Mouse (Mus musculus) CD8-positive naive resting alpha-beta T cell, adult 2 months (primary cell): ENCODE measurements around the gene Slc36a4.

Source experiments
- DNase-seq, 2 experiments: peaks; one replicate each; pipeline ENCODE4 v3.0.0; 2022; ENCODE audit warnings: low read depth in 2 of 2, low spot score in 2 of 2

The Slc36a4 gene

DNA sequence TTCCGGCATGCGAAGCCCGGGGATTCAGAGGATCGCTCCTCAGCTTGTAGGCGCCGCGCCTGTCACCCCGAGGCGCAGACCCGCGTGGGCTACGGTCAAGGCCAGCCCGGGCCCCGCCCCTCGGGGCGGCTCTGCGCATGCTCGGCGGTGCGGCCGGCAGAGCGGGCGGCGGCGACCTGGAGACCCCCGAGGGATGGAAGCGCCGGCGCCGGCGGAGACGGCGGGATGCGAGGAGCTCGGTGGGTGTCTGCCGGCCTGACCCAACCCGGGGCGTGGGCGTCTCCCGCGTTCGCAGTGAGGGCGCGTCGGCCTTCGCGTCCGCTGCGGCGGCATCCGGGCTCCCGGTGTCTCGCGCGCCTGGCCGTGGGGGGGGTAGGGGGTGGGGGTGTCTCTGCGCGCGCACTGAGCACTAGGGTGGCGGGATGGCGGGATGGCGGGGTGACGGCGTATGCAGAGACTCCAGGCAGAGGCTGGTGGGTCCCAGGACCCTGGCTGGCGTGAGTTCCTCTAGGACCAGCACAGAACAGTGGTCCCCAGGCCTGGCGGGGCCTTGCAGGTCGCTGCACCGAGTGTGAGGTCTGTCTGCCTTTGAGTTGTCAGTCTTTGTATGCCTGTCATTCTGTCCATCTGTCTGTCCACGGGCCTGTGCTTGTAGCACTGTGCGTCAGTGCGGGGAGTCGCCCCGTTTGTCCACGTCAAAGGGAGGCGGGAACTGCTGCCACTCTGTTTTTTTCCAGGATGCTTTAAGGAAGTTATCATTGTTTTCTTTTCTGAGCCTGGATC is at the start of gene Slc36a4:
TSS of gene Slc36a4 (plus strand) at position 140 of the 783 bp plus-strand sequence.
- peak; percentile 18 to 31 for DNase-seq

DNA sequence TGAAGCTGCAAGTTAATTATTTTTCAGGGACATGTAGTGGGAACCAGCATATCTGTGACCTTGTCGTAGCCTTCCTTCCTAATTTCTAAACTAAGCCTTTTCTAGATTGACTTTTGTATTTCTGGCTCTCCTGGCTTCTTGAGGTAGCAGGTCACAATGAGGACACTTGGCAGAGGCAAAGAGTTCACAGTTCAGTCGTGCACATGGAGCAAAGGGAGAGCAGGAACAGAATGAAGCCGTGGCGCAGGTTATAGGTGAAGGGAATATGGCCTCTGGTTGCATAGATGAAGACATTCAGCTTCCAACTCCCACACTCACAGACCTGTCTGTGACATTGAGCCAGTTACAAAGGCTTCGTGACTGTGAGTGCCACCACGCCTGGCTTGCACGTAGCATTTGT is 44.9 kb upstream of the Slc36a4 start:
- DNase-seq = no peak

DNA sequence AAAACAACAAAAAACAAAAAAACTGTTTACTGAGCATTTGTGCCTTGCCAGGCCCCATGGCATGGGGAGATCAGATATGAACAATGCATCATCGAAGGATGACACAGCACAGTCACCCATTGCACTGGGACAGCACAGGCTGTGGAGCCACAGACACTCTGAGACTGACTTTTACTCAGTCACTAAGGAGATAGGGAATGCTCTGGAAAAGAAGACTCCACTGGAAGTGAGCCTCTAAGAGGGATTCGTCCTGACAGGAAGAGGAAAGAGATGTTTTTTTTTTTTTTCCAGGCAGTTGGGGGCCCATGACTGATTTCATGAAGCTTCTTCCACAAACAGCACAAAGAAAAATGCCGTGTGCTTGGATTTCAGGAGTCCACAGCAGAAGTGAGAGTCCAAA is 40.1 kb upstream of the Slc36a4 start:
- DNase-seq = no peak

DNA sequence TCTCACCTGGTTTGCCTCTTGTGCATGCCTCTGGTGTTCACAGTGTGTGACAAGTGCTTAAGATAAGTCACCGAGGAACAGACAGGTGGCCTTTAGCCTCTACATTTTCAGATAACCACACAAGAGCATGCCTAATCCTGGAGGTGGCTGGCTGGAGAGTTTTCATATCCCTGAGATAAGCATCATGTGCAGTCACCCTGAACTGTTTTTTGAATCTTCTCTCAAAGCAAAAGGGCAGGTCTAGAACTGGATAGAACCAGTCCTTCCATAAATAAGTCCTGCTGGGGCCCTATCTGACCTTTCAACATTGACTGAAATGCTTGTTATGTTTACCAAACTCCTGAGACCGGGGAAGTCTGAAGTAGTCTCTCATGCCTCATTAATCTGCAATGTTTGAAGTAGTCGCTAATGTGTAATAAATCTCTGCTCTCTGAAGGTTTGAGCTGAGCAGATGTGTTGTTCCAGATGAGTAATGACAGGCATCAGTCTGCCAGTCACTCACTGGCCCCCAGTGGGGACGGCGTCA is 39.5 kb upstream of the Slc36a4 start:
- DNase-seq = no peak

DNA sequence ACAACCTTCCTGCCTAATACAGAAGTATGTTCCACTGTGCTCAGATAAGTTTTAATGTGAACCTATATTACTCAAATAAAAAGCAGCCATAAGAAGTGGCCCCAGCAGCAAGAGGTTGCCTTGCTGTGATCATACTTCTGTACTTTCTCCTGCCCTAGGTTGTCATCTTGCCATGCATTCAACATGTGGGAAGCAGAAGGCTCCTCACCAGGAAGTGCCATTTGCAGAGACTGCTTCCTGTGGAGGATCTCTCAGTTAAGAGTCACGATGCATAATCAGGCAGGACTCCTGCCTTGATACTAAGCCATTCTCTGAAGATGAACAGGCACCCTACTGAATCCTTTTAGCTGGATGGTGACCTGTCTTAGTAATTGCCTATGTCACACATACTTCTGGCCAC is 37.3 kb upstream of the Slc36a4 start:
- no peak for DNase-seq

DNA sequence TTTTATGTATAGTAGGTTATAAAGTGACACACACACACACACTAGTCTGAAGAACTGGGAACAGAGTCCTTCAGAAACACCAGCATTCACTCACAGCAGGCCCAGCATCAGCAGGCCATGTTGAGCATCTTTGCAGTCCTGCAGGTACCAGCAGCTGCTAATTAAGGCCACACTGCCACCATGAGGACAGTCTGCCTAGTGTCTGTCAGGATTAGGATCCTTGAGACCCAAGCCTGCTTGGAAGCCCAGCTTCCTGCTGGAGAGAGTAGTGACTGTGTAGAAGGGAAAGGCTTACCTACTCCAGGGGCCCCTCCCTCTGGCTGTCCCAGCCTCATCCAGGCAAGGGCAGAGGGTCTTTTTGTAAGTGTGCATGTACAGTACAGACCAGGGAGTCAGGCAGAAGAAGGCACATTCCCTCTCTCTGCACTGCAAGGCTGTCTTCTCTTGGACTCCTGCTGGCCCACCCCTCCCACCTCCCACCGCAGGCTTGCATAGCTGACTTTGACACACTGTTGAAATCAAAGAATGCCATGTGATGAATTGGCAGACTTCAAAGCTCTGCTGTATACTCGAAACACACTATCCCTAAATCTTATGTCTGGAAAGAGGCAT is 27.6 kb upstream of the Slc36a4 start:
- DNase-seq = peak in 1 of 2 experiments; percentile 10

DNA sequence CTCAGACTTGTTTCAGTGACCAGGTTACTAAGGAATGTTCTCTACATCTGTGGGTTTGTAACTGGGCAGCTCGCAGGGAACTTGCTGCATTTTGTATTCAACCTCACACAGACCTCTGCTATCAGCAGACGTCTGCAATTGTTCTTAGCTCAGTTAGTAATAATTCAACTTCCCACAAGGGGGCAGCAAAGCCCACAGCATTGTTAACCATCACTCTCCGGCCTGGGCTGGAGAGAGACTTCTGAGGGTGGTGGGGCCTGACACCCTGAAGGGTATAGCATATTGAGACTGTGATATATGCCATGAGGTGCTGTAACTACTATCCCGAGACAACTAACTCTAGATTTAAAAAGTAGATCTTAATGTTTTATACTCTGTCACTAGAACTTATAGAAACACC is 24.3 kb upstream of the Slc36a4 start:
- peak; percentile 55 to 60 for DNase-seq

DNA sequence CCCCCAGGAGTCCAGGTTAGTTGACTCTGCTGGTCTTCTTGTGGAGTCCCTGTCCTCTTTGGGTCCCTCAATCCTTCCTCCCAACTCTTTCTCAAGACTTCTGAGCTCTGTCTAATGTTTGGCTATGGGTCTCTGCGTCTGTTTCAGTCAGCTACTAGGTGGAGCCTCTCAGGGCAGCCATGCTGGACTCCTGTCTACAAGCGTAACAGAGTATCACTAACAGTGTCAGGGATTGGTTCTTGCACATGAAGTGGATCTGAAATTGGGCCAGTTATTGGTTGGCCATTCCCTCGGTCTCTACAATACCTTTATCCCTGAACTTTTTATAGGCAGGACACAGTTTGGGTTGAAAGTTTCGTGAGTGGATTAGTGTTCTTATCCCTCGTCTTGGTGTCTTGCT is 22.2 kb upstream of the Slc36a4 start:
- no peak for DNase-seq

DNA sequence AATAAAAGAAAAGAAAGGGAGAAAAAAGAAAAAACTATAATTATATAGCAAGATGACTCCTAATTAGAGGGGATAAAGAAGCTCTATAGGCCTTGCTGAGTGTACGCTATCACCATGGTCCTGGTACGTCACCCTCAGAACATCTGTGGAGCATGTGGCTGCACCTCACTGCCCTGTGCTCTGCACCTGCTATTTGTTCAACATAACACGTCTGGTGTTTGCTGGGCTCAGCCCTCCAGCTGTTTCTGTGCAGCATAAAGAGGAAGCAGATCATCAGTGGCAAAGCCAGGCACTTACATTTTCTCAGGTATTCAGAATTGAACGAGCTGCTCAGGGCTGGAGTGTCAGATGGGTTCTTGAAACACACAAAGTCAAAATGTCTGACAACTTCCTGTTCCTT is 15.7 kb upstream of the Slc36a4 start:
- DNase-seq = no peak

DNA sequence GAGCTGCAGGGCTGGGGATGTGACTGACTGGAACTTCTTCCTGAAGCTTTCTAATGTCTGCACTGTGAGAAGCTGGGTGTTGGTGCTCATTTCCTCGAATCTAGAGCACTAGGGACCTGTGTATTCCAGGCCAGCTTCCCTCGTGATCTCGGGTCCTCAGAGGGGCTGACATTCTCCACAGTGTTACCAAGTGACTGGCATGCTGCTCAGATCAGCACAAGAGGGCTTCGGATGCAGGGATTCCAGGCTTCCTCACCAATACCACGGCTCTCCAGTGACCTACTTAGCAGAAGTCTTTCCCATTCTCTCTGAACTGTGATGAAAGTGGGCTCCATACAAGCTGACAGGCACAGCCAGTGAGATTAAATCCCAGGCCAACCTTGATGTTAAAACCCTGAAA is 14.5 kb upstream of the Slc36a4 start:
- no peak for DNase-seq

DNA sequence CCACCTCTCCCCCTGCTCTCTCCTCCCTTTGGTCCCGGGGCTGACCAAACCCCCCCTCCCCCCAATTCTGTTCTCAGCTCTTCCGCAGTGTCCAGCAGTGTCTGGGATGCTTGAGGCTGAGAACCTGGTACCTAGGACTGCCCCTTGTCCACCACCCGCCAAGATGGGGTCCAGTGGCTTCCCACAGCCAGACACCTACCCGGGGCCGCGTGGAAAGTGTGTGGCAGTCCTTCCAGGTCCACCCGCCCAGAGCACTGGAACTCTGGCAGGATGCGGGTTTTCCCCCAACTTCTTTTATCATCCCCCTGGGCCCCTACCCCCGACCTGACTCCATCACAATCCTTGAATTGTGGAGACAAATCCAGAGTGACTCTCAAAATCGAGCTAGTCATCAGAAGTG is 3.8 kb upstream of the Slc36a4 start:
- DNase-seq = no peak

DNA sequence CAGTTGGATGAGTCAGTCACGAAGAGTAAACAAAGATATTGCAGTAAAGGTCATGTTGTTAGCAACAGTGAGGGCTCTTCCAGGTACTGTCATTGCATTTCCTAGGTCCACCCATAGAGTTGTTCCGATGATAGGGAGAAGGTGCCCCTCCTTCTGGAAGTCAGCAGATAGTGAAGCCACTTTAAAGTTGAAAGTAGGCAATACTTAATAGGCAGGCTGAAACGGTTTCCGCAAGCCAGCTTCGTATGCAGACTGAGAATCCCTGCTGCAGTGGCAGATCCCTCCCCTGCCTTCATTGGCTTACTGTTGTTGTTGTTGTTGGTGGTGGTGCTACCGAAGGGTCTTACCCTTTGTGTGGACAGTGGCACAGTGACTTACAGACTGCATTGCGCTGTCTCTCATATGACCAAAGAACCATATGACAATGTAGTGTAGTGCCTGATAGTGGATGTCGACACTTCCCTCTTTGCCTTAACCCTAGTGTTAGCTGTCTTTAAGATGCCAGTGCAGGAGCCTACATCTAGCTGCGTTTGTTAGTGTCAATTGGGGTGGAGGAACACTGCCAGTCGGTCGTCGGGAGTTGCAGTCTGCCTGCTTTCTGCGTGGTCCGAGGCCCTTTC is 449 bp upstream of the Slc36a4 start:
- no peak for DNase-seq

DNA sequence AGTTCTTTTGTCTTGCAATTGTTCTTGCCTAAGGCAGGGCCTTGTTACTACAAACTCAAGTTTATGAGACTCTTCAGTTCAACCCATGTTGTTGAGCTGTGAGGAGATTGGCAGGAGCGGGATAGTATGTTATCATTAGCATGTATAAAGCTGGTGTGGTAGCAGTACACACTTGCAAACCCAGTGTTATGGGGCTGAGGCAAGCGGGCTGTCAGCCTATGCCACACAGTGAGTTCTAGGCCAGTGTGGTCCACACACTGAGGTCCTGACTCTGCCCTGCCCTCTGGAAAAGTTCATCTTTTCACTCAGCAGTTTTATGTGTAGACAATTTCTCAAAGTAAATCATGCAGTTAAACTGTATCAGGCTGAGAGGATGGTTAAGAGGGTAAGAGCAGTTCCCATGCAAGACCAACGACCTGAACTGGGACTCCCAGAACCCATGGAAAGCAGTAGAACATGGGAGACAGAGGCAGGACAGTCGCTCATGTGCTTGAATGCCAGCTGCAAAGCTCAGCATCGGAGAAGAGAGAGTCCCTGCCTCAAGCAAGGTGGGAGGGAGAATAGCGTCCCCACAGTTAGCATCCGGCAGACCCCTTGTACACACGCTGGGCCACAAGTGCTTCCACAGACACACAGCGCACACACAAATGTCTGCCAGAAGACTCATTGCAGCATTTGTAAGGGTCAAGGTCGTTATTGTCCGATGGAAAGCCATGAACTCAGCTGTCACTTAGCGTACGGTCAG is 1.5 kb downstream of the Slc36a4 start:
- DNase-seq = no peak

DNA sequence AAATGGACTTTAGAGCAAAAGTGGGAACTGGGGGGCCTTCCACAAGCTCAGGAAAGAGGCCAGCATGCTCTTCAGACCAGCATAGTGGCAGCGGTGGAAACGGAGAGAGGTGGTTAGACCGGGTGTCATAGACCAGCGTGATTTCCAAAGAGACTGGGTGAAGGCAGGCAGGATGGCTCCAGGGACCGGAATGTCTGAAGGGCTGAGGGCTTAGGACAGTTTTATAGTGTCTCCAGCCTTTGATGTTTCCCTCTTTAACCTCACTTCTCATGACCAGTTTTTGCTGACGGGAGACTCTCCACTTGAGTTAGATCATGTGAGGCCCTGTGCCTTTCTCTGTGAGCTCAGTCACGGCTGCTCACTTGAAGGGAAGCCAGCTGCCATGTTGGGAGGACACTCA is 2.1 kb downstream of the Slc36a4 start:
- no peak for DNase-seq

DNA sequence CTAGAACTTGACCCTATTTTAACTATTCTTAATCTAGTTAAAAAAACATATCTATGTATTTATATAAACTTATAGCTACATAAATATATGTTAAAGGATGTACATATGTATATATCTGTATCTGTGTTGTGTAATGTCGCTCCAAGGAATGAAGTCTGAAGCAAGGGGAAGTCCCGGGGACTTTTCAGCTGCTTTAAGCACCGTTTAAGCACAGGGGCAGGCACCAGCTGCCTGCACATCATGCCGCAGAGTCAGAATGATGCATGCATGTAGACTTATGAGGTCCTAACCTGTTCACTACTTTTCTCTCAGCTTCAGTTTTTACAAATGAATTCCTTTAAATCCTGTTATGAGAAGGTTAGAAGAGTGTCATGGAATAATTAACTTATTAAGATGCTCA is 5.3 kb downstream of the Slc36a4 start:
- DNase-seq = no peak

DNA sequence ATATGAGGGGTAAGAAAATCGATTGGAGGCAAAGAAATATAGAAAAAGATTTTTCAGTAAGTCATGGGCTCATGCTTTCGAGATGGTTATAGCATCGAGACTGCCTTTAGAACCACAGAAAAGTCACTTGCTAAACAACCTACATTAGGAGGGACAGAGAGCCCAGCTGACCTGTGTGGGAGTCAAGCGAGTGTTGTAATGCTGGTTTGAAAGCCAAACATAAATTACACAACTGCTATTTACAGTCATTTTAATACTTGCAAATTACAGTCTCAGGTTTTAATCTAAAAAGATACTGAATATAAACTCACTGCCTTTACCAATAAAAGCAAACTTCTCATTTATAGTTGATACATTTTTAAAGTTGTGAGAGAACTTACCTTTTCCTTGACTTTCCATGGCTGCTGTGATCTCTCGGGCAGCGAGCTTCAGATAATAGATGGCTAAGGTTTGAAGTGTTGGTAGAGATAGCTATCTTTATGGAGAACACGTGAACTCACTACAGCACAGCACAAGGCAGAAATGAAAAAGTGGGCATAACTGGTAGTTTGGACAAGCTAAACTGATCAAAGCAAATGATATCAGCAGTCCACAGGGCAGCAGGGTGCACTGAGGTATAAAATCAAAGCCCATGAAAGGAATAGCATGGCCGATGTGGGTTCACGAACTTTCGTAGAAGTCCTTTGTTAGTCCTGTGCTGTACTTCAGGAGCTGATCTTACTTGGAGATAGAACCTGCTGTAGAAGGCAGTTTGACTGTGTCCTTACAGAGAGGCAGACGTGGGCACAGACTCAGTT is 5.9 kb downstream of the Slc36a4 start:
- no peak for DNase-seq

DNA sequence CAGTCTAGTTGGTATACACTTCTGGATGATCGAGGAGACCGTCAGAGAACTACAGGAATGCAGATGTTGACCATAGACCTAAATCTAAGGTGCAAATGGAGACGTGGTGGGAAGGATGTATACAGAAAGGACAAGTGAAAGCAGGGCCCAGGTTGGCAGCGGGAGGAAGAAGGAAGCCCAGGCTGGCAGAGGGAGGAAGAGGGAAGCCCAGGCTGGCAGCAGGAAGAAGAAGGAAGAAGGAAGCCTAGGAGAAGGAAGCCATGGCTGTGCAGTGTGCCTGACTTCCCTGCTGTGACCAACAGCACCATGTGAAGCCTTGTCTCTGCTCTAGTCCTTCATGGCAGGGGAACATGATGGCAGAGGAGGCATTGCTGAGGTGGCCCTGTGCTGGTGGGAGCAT is 7.8 kb downstream of the Slc36a4 start:
- no peak for DNase-seq

DNA sequence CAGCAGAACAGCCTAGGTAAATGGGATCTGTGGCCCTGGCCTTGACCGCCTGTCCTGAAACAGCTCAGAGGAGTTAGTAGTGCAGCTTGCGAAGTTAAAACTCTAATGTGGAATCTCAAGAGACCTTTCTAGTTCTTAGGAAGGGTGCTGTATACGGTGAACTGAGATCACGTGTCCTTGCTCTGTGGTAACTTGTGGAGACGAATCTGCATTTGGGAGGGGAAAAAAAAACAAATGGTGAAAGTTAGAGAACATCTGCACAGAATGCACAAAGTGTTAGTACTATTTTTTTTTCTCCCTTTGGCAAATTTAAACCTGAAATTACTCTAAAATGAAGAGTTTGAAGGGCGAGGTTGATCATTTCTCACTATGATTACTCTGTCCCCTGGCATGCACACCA is 8.8 kb downstream of the Slc36a4 start:
- no peak for DNase-seq

DNA sequence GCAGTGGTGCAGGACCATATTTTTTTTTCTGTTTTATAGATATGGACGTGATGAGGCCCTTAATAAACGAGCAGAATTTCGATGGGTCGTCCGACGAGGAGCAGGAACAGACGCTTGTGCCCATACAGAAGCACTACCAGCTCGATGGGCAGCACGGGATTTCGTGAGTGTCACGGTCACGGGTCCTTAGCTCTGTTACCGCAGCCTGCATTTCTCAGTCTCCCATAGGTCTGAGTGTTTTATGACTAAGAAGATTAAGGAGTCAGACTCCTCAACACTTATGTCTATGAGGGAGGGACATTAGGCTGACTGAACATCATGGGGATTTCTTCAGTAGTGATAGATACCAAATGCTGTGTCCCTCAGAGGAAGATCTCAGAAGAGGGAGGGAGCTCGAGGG is 10.1 kb downstream of the Slc36a4 start:
- DNase-seq = no peak

DNA sequence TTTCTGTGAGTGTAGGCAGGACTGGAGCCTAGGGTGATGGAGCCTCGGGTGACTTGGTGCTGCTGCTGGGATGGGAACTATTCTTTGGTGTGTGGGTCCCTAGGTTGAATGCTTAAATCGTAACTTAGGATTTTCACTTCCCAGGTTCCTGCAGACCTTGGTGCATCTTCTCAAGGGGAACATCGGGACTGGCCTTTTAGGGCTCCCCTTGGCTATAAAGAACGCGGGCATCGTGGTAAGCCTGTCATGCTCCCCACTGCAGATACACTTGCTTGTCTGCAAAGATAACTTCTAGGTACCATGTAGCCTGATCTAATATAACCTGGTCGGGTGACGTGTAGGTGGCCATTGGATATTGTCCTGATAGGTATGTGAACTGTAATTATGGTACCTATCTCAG is 11.0 kb downstream of the Slc36a4 start:
- no peak for DNase-seq
